Mouse (Mus musculus) C2C12 (cell line): ENCODE measurements around the gene Rraga.

Source experiments
- CEBPB ChIP-seq: IDR thresholded peaks from one replicate; pipeline ENCODE4 v1.6.1; 2011; ENCODE audit warnings: low read depth, mild to moderate bottlenecking, control low read depth, moderate library complexity
- CTCF ChIP-seq: IDR thresholded peaks from one replicate; pipeline ENCODE4 v1.5.1; 2011; ENCODE audit not compliant: control insufficient read depth, insufficient read depth, insufficient read length
- MYOG ChIP-seq: IDR thresholded peaks from one replicate; pipeline ENCODE4 v1.6.1; 2011; ENCODE audit not compliant: control insufficient read depth, insufficient read length; ENCODE audit errors: extremely low read depth

DNA sequence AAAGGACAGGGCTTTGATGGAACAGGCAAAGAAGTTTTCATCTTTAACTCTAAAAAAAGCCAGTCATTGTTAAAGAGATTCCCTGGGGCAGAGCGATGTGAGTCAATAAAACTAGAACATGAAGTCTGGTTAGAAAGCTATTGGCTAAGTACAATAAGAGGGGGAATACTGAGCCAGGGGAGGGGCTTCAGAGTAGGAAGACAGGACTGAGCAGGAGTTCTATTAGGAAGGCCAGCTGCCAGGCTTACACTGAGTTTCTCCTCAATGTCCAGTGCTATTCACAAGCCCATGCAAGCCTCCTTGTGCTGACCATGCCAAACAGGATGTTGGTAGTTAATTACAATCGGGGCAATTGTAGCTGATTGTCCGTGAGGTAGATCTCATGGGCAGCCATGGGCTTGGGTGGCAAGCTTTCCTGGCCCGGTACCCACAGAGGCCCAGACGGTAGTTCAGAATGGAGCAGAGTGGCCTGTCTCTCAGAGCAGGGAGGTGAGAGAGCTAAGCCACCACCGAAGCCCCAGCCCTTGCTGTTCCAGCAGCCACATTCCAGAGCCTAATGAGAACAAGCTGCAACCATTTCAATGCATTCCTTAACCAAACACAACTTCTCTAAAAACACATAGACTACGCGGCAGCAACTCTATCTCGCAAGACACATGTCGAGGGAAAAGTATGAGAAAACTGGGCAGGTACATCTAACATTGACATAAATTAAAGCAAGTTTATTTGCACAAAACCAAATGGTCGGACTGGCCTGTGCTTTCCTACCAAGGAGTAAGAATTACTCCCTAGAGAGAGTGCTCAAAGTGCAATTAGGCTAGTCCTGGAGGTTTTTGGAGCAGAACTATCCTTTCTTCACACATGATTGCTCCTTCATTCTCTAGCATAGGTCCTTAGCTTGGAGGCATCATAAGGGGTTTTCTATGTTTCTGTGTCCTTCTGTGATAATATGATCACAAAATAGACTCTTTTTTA, 48.0 kb upstream of the Rraga start:
- TF ChIP-seq CTCF, result no peak
- no peak for TF ChIP-seq CEBPB
- TF ChIP-seq MYOG, result no peak
